Mouse (Mus musculus) olfactory bulb, adult 2 months (tissue): ENCODE results near the gene Slc25a12.

ENCODE experiments used
- CTCF ChIP-seq: fragments of 200-500 bp; IDR thresholded peaks from 2 replicates; pipeline ENCODE4 v1.5.1; 2012; ENCODE audit warnings: low read depth, mild to moderate bottlenecking, low read length, moderate library complexity; ENCODE audit not compliant: insufficient read depth
- POLR2A ChIP-seq: fragments of 200-500 bp; IDR thresholded peaks from 2 replicates; pipeline ENCODE4 v1.6.1; 2012; ENCODE audit warnings: mild to moderate bottlenecking, low read depth, low read length, moderate library complexity; ENCODE audit not compliant: insufficient read depth

- TF ChIP-seq CTCF (no peak), POLR2A (no peak)
These were observed 98.9 kb downstream of the Slc25a12 start for GRCm38 (mm10) chr2:71268691-71269090.
